Mouse (Mus musculus) limb, embryonic 14.5 days (tissue): ENCODE data around the gene Ltb. TPM values are rescaled to one million over a fixed set of nuclear protein-coding genes. Genes with fewer than 3 reads are reported as not detected.

Source experiments
- ATAC-seq: fragments of 200-750 bp; cut with Nextera tagmentation; 2 replicates; pipeline ENCODE4 v1.8.0; 2017; ENCODE audit warnings: low read depth, moderate number of reproducible peaks, moderate TSS enrichment; ENCODE audit not compliant: low FRiP score
- DNase-seq: peaks from one replicate; pipeline ENCODE4 v3.0.0-alpha.2; 2015; ENCODE audit warnings: low spot score
- H3K27ac ChIP-seq: fragments of 300-500 bp; sonication (generic); replicated peaks from 2 replicates; pipeline ENCODE4 v1.5.1; 2014; ENCODE audit warnings: low read depth, mild to moderate bottlenecking, low read length, moderate library complexity, mixed read lengths
- H3K27me3 ChIP-seq: fragments of 300-500 bp; sonication (generic); 2 replicates; pipeline ENCODE4 v1.6.1; 2014; ENCODE audit warnings: low read length, mixed read lengths; ENCODE audit not compliant: control insufficient read depth, insufficient read depth
- H3K36me3 ChIP-seq: fragments of 300-500 bp; sonication (generic); 2 replicates; pipeline ENCODE4 v1.6.1; 2014; ENCODE audit warnings: mild to moderate bottlenecking, low read length, moderate library complexity, mixed read lengths; ENCODE audit not compliant: control insufficient read depth, insufficient read depth
- H3K4me1 ChIP-seq: fragments of 300-500 bp; sonication (generic); 2 replicates; pipeline ENCODE4 v1.6.1; 2014; ENCODE audit warnings: antibody characterized with exemption, low read length, mixed read lengths; ENCODE audit not compliant: control insufficient read depth, insufficient read depth
- H3K4me2 ChIP-seq: fragments of 300-500 bp; sonication (generic); replicated peaks from 2 replicates; pipeline ENCODE4 v1.6.1; 2014; ENCODE audit warnings: low read depth, mild to moderate bottlenecking, low read length, moderate library complexity; ENCODE audit not compliant: severe bottlenecking
- H3K4me3 ChIP-seq: fragments of 300-500 bp; sonication (generic); replicated peaks from 2 replicates; pipeline ENCODE4 v1.5.1; 2014; ENCODE audit warnings: low read length
- H3K9ac ChIP-seq: fragments of 300-500 bp; sonication (generic); 2 replicates; pipeline ENCODE4 v1.6.1; 2014; ENCODE audit warnings: mild to moderate bottlenecking, low read depth, low read length, moderate library complexity; ENCODE audit not compliant: severe bottlenecking
- H3K9me3 ChIP-seq: fragments of 300-500 bp; sonication (generic); 2 replicates; pipeline ENCODE4 v1.6.1; 2016; ENCODE audit warnings: low read length; ENCODE audit not compliant: control insufficient read depth
- POLR2A ChIP-seq: fragments of 200-500 bp; IDR thresholded peaks from 2 replicates; pipeline ENCODE4 v1.8.0; 2012; ENCODE audit warnings: inconsistent platforms, mild to moderate bottlenecking, moderate library complexity, borderline replicate concordance; ENCODE audit not compliant: insufficient read depth, insufficient read length; ENCODE audit errors: extremely low read depth
- WGBS: fragments of 180-500 bp; shearing (Covaris S2); extraction: QIAGEN DNeasy Blood & Tissue Kit; methylation state at CpG from one replicate; pipeline ENCODE4 v1.1.7; 2014; 5-methylcytosine and 5-hydroxymethylcytosine counted together
- polyA plus RNA-seq, 2 experiments: library from polyadenylated mRNA; depleted of rRNA in 1 of 2; stranded (reverse) in 1 of 2; unstranded in 1 of 2; fragments of >200 nt; fragmentation: Nextera tagmentation in 1 of 2; extraction: Ambion mirVana in 1 of 2; gene quantifications; 2 replicates each; pipeline versions ENCODE4 v1.2.1 to v1.2.3; 2012 to 2014

The Ltb gene
- polyA plus RNA-seq, 2 experiments = 1.1 to 1.7 TPM

DNA sequence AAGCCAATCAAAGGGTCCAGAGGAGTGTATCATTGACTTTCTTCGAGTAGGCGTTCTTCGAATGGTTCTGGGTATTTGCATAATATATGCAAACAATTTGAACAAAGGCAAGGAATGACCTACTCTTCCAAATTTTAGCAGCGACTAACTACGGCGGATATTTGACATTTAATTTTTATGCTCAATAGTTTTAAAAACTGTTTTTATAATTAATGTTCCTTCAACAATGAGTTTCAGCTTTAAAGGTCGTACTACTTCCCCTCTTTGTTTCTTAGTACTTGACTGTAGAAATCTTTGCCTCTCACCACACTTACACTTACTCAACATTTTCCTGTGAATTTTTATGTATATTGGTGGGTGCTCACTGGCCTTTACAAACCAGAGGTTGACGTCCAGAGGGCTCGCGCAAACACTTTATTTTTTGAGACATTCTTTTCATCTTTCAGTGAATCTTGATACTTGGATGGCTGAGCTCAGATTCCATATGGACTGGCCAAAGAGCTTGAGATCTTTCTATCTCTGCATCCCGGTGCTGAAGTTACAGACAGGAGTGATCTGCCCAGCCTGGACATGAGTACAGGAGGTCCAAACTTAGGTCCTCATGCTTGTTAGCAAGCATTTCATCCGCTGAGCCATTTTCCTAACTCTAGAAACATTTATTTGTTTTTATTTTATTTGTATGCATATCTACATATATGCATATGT lies 28.6 kb upstream of the Ltb start:
- 21% methylated on average over 12 of the region's 12 CpGs for WGBS

DNA sequence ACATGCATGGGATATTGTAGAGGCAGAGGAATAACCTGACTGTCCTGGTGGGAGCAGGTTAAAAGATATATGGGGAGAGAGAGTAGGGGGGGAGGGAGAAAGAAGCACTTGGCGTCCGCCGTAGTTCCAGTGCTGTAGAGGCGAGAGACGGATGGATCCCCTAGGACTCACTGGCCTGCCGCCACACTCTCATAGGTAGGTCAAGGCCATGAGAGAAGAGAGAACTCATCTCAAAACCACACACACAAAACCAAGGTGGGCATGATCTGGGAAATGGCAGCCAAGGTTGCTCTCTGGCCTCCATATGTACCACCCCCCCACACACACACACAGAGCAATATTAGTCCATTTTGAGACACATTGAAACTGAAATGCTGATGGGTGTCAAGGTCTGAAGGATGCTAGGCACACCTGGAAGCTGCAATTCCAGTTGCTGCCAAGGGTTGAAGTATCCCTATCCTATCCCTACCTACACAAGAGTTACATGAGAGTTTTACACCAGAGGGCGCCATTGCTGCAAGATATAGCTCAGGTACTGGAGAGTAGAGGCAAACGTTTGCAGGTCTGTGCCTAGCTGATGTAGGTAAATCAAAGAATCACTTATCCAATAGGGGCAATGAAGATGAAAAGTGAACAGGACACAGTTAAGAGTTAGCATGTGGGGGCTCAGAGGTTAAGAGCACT lies 27.7 kb upstream of the Ltb start:
- 70% methylated on average over 8 of the region's 8 CpGs for WGBS
- DNase-seq = peak; percentile 68

More for the DNA sequence above, 28.6 kb upstream of the Ltb start:
- ATAC-seq (no peak), DNase-seq (no peak)
- TF ChIP-seq POLR2A = no peak
- Histone ChIP-seq H3K4me2 (peak overlapping the region; percentile 48), H3K27me3 (no peaks in the 10 kb centered on the region), H3K4me1 (peaks cover 14% of the 10 kb centered on the region), H3K9me3 (no peaks in the 10 kb centered on the region), H3K27ac (peak overlapping the region; percentile 96), H3K36me3 (peaks cover 21% of the 10 kb centered on the region), H3K4me3 (peak overlapping the region; percentile 99), H3K9ac (peak overlapping the region; percentile 99)

DNA sequence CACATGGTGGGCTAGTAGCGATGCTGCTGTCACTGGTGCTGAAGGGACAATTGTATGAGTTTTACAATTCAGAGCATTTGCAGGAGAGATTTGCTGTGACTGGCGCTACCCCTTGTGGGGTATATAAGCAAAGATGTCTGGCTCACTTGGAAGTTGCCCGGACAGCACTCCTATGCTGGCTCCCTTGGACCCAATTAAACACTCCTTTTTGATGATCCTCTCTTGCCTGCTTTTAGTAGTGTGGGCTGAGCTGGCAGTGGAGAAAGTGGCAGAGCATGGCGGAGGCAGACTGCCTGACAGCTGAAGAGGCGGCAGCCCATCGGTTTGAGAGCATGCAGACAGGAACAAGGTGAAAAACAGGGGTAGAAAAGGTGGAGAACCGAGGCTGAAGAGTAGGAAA lies 26.4 kb upstream of the Ltb start:
- H3K4me3 ChIP-seq = no peak overlapping the region
- no peak overlapping the region for H3K27ac ChIP-seq
- WGBS = 87% methylated on average over 7 of the region's 7 CpGs
- no peak for DNase-seq
- H3K4me2 ChIP-seq = no peak overlapping the region
- ATAC-seq = no peak
- peaks cover 1% of the 10 kb centered on the region; the same call in 1 of the 2 replicates for H3K36me3 ChIP-seq
- H3K27me3 ChIP-seq = no peaks in the 10 kb centered on the region
- no peak for TF ChIP-seq POLR2A
- no peak overlapping the region for H3K9ac ChIP-seq
- no peaks in the 10 kb centered on the region for H3K9me3 ChIP-seq
- H3K4me1 ChIP-seq = peaks cover 10% of the 10 kb centered on the region

More for the DNA sequence above, 27.7 kb upstream of the Ltb start:
- no peak overlapping the region for H3K9ac ChIP-seq
- peak overlapping the region; percentile 48 for H3K4me2 ChIP-seq
- no peaks in the 10 kb centered on the region for H3K27me3 ChIP-seq
- TF ChIP-seq POLR2A = no peak
- no peak for ATAC-seq
- peak overlapping the region; percentile 96 for H3K27ac ChIP-seq
- H3K4me3 ChIP-seq = no peak overlapping the region
- no peaks in the 10 kb centered on the region for H3K9me3 ChIP-seq
- peaks cover 14% of the 10 kb centered on the region for H3K4me1 ChIP-seq
- H3K36me3 ChIP-seq = peaks cover 12% of the 10 kb centered on the region

DNA sequence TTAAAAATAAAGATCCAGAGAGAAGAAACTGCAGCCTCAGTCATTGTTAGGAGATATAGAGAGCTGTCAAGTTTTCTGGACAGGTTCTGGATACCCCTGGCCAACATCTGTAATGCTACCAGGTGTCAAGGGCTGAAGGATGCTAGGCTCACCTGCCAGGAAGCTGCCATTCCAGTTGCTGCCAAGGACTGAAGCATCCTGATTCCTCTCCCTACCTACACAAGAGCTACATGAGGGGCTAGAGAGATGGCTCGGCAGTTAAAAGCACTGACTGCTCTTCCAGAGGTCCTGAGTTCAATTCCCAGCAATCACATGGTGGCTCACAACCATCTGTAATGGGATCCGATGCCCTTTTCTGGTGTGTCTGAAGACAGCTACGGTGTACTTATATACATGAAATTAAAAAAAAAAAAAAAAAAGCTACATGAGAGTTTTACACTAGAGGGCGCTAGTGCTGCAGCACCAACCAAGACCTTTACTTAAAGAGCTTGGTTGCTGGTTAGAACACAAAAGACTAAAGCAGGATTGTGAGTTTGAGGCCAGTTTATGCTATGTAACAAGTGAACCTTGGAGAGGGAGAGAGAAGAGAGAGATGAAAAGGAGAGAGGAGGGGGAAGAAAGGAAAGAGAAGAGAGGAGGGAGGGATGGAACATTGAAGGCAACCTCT lies 25.6 kb upstream of the Ltb start:
- Histone ChIP-seq H3K27ac (no peak overlapping the region), H3K27me3 (no peaks in the 10 kb centered on the region), H3K9me3 (no peaks in the 10 kb centered on the region), H3K4me3 (no peak overlapping the region), H3K36me3 (no peaks in the 10 kb centered on the region), H3K4me1 (peaks cover 8% of the 10 kb centered on the region), H3K4me2 (no peak overlapping the region), H3K9ac (no peak overlapping the region)
- WGBS = 14% methylated on average over 4 of the region's 4 CpGs
- ATAC-seq = no peak
- peak; percentile 75 for DNase-seq
- TF ChIP-seq POLR2A = no peak

DNA sequence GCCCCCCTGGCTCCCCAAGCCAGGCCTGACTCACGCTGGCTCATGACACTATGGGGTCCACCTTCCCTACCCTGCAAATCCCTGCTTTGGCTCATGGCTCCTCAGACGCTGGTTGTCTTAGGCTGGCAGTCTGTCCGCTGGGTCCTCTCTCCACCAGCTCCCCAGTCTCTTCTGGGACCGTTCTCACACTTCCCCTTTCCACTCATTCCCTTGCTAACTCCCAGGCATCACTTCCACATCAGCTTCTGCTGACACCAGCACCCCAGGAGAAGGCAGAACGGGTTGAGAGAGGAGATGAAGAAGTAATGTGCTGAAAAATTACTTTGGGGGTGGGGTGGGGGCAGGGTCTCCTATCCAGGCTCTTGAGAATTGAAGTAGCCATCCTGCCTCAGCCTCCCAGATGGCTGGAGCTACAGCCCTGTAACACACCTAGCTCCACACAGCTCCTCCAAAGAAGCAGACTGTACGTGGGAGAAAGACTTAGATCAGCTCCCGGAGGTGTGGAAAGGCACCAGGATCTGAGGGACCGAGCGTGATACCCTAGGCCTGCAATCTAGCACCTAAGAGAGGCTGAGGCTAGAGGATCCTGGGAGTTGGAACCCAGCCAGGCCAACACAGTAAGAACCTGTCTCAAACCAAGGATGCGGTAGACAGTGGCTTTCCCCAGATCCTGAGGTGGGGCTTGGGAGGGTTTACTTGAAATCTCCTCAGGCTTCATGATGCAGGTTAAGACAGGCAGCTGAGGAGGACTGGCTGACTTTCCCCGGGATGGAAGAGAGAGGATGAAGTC lies 21.6 kb upstream of the Ltb start:
- H3K27ac ChIP-seq = no peak overlapping the region
- H3K9ac ChIP-seq = no peak overlapping the region
- 0 out of 2 replicates have a peak, but pooled peaks cover 3% of the 10 kb centered on the region for H3K4me1 ChIP-seq
- 75% methylated on average over 11 of the region's 11 CpGs for WGBS
- DNase-seq (no peak), ATAC-seq (no peak)
- no peak overlapping the region for H3K4me3 ChIP-seq
- H3K27me3 ChIP-seq = no peaks in the 10 kb centered on the region
- no peak overlapping the region for H3K4me2 ChIP-seq
- H3K9me3 ChIP-seq = no peaks in the 10 kb centered on the region
- TF ChIP-seq POLR2A = no peak
- no peaks in the 10 kb centered on the region for H3K36me3 ChIP-seq
